Mouse (Mus musculus): Measurements from ENCODE around the gene Pm20d1.

DNA sequence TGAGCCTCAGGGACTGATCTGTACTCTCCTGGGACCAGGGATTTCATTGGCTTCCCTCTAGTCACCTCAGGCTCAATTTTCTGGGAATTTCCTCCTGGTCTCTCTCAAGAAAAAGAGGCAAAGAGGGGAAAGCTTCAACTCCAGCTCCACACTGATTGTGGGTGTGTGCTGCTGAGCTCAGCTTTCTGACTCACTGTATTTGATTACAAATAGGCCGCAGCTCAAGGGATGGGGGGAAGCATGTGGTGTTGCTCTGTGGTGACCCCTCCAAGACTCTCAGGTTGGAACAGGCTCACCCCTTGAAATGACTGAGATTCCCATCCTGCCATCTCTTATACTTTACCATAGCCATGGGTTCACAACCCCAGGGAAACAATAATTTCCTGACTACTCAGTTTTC lies 14.2 kb downstream of the Pm20d1 start:
- TF ChIP-seq EP300 (IDR thresholded peaks at IDR 0.05; ENCODE audit: low read depth), result no peak
- no peak for TF ChIP-seq CTCF (IDR thresholded peaks at IDR 0.05; ENCODE audit: low read depth)

Measured in heart, postnatal 0 days (tissue).